Mouse (Mus musculus): ENCODE data around the gene Polr3gl.

DNA sequence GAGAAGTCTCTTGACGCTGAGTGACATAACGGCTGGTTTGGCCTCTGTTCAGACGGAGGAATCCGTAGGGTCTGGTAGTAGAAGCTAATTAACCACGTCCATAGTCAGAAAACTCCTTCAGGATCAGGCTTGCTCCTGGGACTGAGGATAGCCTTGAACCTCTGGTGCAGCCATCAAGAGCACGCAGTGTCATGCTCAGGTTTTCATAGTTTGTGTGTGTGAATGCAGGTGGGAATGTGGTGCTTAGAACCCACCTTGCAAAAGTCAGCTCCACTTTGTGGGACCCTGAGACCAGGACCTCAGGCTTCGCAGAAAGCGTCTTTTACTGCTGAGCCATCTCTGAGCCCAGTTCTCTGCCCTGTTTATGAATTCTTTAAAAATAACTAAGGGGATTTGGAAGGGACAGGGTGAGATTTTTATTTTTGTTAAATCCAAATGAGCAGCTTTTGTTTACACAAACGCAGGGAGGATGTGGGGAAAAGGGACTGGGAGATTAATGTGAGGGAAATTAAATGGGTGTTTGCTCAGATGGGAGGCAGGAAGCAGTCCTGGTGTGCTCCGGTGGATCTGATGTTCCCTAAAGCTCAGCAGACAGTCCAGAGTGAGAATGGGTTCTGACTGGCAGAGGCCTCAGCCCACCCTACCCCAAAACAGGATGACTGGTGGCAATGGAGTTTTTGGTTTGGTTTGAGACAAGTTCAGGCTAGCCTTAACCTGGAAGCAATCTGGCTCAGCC is 31.9 kb downstream of the Polr3gl start:
- TF ChIP-seq ZNF384 (IDR thresholded peaks at IDR 0.05; ENCODE audit: low read depth, low read length) (no peak), ZC3H11A (IDR thresholded peaks at IDR 0.05; ENCODE audit: borderline replicate concordance, low read depth, low read length) (no peak)

All from ES-E14 (cell line).